Mouse (Mus musculus) liver, embryonic 12.5 days (tissue): ENCODE data around the gene Tnrc6a. TPM values are rescaled to one million over a fixed set of nuclear protein-coding genes. Genes with fewer than 3 reads are reported as not detected.

ENCODE experiments used
- polyA plus RNA-seq: library from polyadenylated mRNA; unstranded; fragments of >200 nt; fragmentation: Nextera tagmentation; extraction: Ambion mirVana; gene quantifications from 2 replicates; pipeline ENCODE4 v1.2.1, GENCODE M21; 2016

Tnrc6a gene
- polyA plus RNA-seq, 1 experiment from 2014 or later: 24.7 TPM

Other genes starting within 250 kb of the Tnrc6a start
- 15.8 and 17.6 TPM in 2 replicates for gene Rbbp6, start 158.2 kb upstream of the Tnrc6a start, polyA plus RNA-seq
- 0.24 and 0.30 TPM in 2 replicates for gene Slc5a11, start 90.9 kb downstream of the Tnrc6a start, polyA plus RNA-seq
- gene Lcmt1, start 245.9 kb downstream of the Tnrc6a start, polyA plus RNA-seq: 33.4 and 34.4 TPM in 2 replicates
- 16.7 TPM in 2 replicates for gene Arhgap17, start 246.0 kb downstream of the Tnrc6a start, polyA plus RNA-seq